Mouse (Mus musculus) MEL (cell line): ENCODE measurements around the gene Opa3.
A peak's percentile ranks its signal among the peaks of the same experiment; 100 is the strongest.

Experiments used
- CHD1 ChIP-seq: IDR thresholded peaks from 2 replicates; pipeline ENCODE4 v1.6.1; 2012; ENCODE audit warnings: low read depth, mild to moderate bottlenecking, inconsistent platforms, low read length, improper control_type of control experiment
- CTCF ChIP-seq, 3 experiments: IDR thresholded peaks in 2 of 3; conservative IDR thresholded peaks in 1 of 3; 2 replicates each; pipeline ENCODE4 v1.5.1; 2011 to 2012; ENCODE audit warnings: low read length in 3 of 3, low read depth in 2 of 3, mild to moderate bottlenecking in 2 of 3, improper control_type of control experiment in 1 of 3, inconsistent platforms in 1 of 3, mixed read lengths in 1 of 3, moderate library complexity in 1 of 3; ENCODE audit not compliant: control insufficient read depth in 1 of 3, insufficient read depth in 1 of 3, poor library complexity in 1 of 3, severe bottlenecking in 1 of 3
- ELF1 ChIP-seq: IDR thresholded peaks from 2 replicates; pipeline ENCODE4 v1.6.1; 2014; ENCODE audit warnings: low read depth, mild to moderate bottlenecking, inconsistent platforms, low read length, improper control_type of control experiment, moderate library complexity
- EP300 ChIP-seq, 2 experiments: IDR thresholded peaks; 2 replicates each; pipeline ENCODE4 v1.6.1; 2011; ENCODE audit warnings: improper control_type of control experiment in 2 of 2, low read length in 2 of 2, low read depth in 1 of 2, mild to moderate bottlenecking in 1 of 2
- ETS1 ChIP-seq: IDR thresholded peaks from 2 replicates; pipeline ENCODE4 v1.6.1; 2012; ENCODE audit warnings: low read depth, mild to moderate bottlenecking, inconsistent platforms, low read length, improper control_type of control experiment, moderate library complexity
- HCFC1 ChIP-seq: IDR thresholded peaks from 2 replicates; pipeline ENCODE4 v1.6.1; 2012; ENCODE audit warnings: low read depth, mild to moderate bottlenecking, inconsistent platforms, low read length, improper control_type of control experiment, moderate library complexity
- KAT2A ChIP-seq: conservative IDR thresholded peaks from 2 replicates; pipeline ENCODE4 v1.6.1; 2012; ENCODE audit warnings: low read depth, low read length, improper control_type of control experiment, inconsistent platforms
- MAX ChIP-seq: IDR thresholded peaks from 2 replicates; pipeline ENCODE4 v1.6.1; 2011; ENCODE audit warnings: low read length, improper control_type of control experiment
- MXI1 ChIP-seq: IDR thresholded peaks from 2 replicates; pipeline ENCODE4 v1.6.1; 2011; ENCODE audit warnings: mild to moderate bottlenecking, low read depth, low read length, improper control_type of control experiment
- POLR2A ChIP-seq, 2 experiments: IDR thresholded peaks; 2 replicates each; pipeline ENCODE4 v1.6.1; 2011 to 2012; ENCODE audit warnings: low read length in 2 of 2, mild to moderate bottlenecking in 2 of 2, control low read depth in 1 of 2, improper control_type of control experiment in 1 of 2, low read depth in 1 of 2, moderate library complexity in 1 of 2; ENCODE audit not compliant: control insufficient read depth in 1 of 2, insufficient read depth in 1 of 2, poor library complexity in 1 of 2
- POLR2AphosphoS2 ChIP-seq: IDR thresholded peaks from 2 replicates; pipeline ENCODE4 v1.6.1; 2011; ENCODE audit warnings: low read length, improper control_type of control experiment
- TCF12 ChIP-seq: IDR thresholded peaks from 2 replicates; pipeline ENCODE4 v1.6.1; 2014; ENCODE audit warnings: low read depth, mild to moderate bottlenecking, inconsistent platforms, low read length, improper control_type of control experiment, moderate library complexity
- USF1 ChIP-seq: IDR thresholded peaks from 2 replicates; pipeline ENCODE4 v1.6.1; 2014; ENCODE audit warnings: low read depth, mild to moderate bottlenecking, inconsistent platforms, low read length, improper control_type of control experiment, moderate library complexity

DNA sequence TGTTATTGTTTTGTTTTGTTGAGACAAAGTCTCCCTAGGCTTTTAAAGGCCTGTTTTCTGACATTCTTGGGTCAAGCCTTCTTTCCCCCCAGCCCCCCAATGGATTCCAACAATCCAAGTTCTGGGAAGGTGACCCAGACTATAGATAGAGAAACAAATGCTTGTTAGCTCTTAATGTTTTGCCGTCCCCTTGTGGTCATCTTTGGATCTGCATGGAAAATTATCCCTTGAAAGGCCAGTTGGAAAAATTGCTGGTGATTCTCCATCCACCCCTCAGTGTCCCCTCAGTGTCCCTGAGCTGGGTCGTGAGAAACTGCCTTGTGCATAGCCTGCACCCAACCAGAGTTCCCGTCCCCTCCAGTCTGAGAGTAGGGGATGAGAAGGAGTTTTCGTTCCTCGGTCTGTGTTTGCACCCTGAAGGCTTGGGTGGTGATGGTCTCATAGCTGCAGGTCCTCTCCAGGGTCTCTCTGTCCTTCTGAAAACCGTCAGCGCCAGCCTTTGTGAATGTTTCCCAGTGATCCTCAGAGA lies 19.1 kb upstream of the Opa3 start:
- no peak for TF ChIP-seq TCF12
- no peak for TF ChIP-seq POLR2A (IDR thresholded peaks at IDR 0.05; ENCODE audit: control insufficient read depth in 1 of 2, insufficient read depth in 1 of 2, low read depth in 1 of 2, low read length in 2 of 2, poor library complexity in 1 of 2)
- no peak for TF ChIP-seq POLR2AphosphoS2
- peak in 2 of 3 experiments; percentile 72 to 94; a peak in 4 of 6 replicates for TF ChIP-seq CTCF (IDR thresholded peaks at IDR 0.05 in 2 of 3, conservative IDR thresholded peaks at IDR 0.05 in 1 of 3; ENCODE audit: control insufficient read depth in 1 of 3, insufficient read depth in 1 of 3, low read depth in 2 of 3, low read length in 3 of 3, poor library complexity in 1 of 3, severe bottlenecking in 1 of 3)
- no peak for TF ChIP-seq EP300 (IDR thresholded peaks at IDR 0.05; ENCODE audit: low read depth in 1 of 2, low read length in 2 of 2)
- TF ChIP-seq HCFC1: no peak
- TF ChIP-seq USF1: no peak
- TF ChIP-seq KAT2A: no peak
- TF ChIP-seq MXI1: no peak
- no peak for TF ChIP-seq CHD1
- no peak for TF ChIP-seq ELF1
- TF ChIP-seq ETS1: no peak
- no peak for TF ChIP-seq MAX
